Mouse (Mus musculus) cortical plate, adult 2 months (tissue): ENCODE data around the gene Gadd45a.

Source experiments
- CTCF ChIP-seq: fragments of 200-500 bp; IDR thresholded peaks from 2 replicates; pipeline ENCODE4 v1.5.1; 2011; ENCODE audit warnings: mild to moderate bottlenecking, control low read depth, low read length; ENCODE audit not compliant: insufficient read depth; ENCODE audit errors: extremely low read depth
- POLR2A ChIP-seq: fragments of 200-500 bp; IDR thresholded peaks from 2 replicates; pipeline ENCODE4 v1.6.1; 2011; ENCODE audit warnings: mild to moderate bottlenecking, low read length, control low read depth; ENCODE audit not compliant: insufficient read depth; ENCODE audit errors: extremely low read depth

GRCm38 (mm10) chr6:67035388-67036299 is 1.6 kb downstream of the Gadd45a start:
- no peak for TF ChIP-seq CTCF
- TF ChIP-seq POLR2A, result no peak
